In genomic region chr2:152345393-152345792, GRCm38 (mm10) we compare ENCODE assay signal across 19 mouse cellular contexts. TPM values are rescaled to one million over a fixed set of nuclear protein-coding genes. Genes with fewer than 3 reads are reported as not detected.
A peak's percentile ranks its signal among the peaks of the same experiment; 100 is the strongest.
DNase-seq lines count a peak whose midpoint lies in the region; ATAC-seq and TF ChIP-seq lines count a peak whose summit lies in the region.
"Had no signal": no experiment of that assay in that cellular context is flagged by ENCODE, and none has a peak within 500 bp of the region (broad histone marks: within the 10 kb centered on the region; RNA-seq: fewer than 3 reads in every experiment).

No protein-coding gene starts in this region.

- H3K79me2 ChIP-seq in heart, adult 2 months (replicated peaks; ENCODE audit: control insufficient read depth, insufficient read depth, low read length): no peaks in the 10 kb centered on the region
- H3K79me2 ChIP-seq in MEL (ENCODE audit: control insufficient read depth, insufficient read depth, low read length, poor library complexity): peaks cover 25% of the 10 kb centered on the region

- intact Hi-C loops in heart, adult 2 months (cut with DNase I): no loop called here

- no peak for TF ChIP-seq EP300 in heart, adult 2 months (IDR thresholded peaks at IDR 0.05; ENCODE audit: insufficient read depth, low read depth, low read length)
- TF ChIP-seq EP300 in MEL (IDR thresholded peaks at IDR 0.05; ENCODE audit: low read depth in 1 of 2, low read length in 2 of 2): no peak
- TF ChIP-seq EP300 in lung, postnatal 0 days (IDR thresholded peaks at IDR 0.05): no peak

- TF ChIP-seq CTCF in heart, adult 2 months (IDR thresholded peaks at IDR 0.05): no peak
- TF ChIP-seq CTCF in MEL (IDR thresholded peaks at IDR 0.05 in 2 of 3, conservative IDR thresholded peaks at IDR 0.05 in 1 of 3; ENCODE audit: control insufficient read depth in 1 of 3, insufficient read depth in 1 of 3, low read depth in 2 of 3, low read length in 3 of 3, poor library complexity in 1 of 3, severe bottlenecking in 1 of 3): no peak
- TF ChIP-seq CTCF in lung, postnatal 0 days (IDR thresholded peaks at IDR 0.05): no peak

- no peaks in the 10 kb centered on the region for H3K36me3 ChIP-seq in heart, embryonic 10.5 days
- H3K36me3 ChIP-seq in heart, adult 2 months (ENCODE audit: control insufficient read depth, insufficient read depth, low read length): no peaks in the 10 kb centered on the region
- H3K36me3 ChIP-seq in MEL (ENCODE audit: control insufficient read depth in 1 of 2, insufficient read depth in 2 of 2, low read length in 2 of 2): peaks cover 12 to 63% of the 10 kb centered on the region in 2 experiments; a peak in 3 of 4 replicates
- H3K36me3 ChIP-seq in lung, postnatal 0 days (ENCODE audit: insufficient read depth, low read length): no peaks in the 10 kb centered on the region
- H3K36me3 ChIP-seq: embryonic facial prominence, embryonic 12.5 days; forebrain, embryonic 15.5 days had no signal

- no peak for TF ChIP-seq RAD21 in MEL (IDR thresholded peaks at IDR 0.05; ENCODE audit: low read depth, low read length)

- no peak for ATAC-seq in lung, postnatal 0 days
- ATAC-seq: forebrain, embryonic 15.5 days; hindbrain, embryonic 16.5 days; inflammation-experienced regulatory T-cells, adult 6 months had no signal

- no peaks in the 10 kb centered on the region for H3K9me3 ChIP-seq in heart, embryonic 10.5 days
- H3K9me3 ChIP-seq in MEL (replicated peaks; ENCODE audit: insufficient read depth, low read length): no peaks in the 10 kb centered on the region
- no peaks in the 10 kb centered on the region for H3K9me3 ChIP-seq in lung, postnatal 0 days (ENCODE audit: low read length)
- H3K9me3 ChIP-seq: embryonic facial prominence, embryonic 12.5 days; forebrain, embryonic 15.5 days had no signal

- DNase-seq in heart, embryonic 10.5 days (ENCODE audit: low spot score): no peak
- no peak for DNase-seq in heart, adult 2 months
- peak; percentile 52 for DNase-seq in testis, postnatal 10 days (ENCODE audit: low spot score)
- DNase-seq in testis, postnatal 14 days (ENCODE audit: low spot score): no peak
- DNase-seq in MEL (ENCODE audit: low read depth, low spot score): no peak
- no peak for DNase-seq in lung, postnatal 0 days (ENCODE audit: low spot score)
- no peak for DNase-seq in natural killer cell, adult 2 months (ENCODE audit: low spot score in 2 of 2)
- DNase-seq: adrenal gland, postnatal 36 days; cerebellum, adult 2 months; cerebellum, postnatal 14 days; gastrocnemius, postnatal 36 days; heart, adult 11 months; heart, postnatal 36 days; kidney, adult 18-20 months had no signal

- no peak for TF ChIP-seq POLR2A in heart, adult 2 months (IDR thresholded peaks at IDR 0.05; ENCODE audit: insufficient read depth, low read depth, low read length)
- no peak for TF ChIP-seq POLR2A in MEL (IDR thresholded peaks at IDR 0.05; ENCODE audit: control insufficient read depth in 1 of 2, insufficient read depth in 1 of 2, low read depth in 1 of 2, low read length in 2 of 2, poor library complexity in 1 of 2)

- peaks cover 15% of the 10 kb centered on the region for H3K27me3 ChIP-seq in heart, embryonic 10.5 days (ENCODE audit: insufficient read depth, poor library complexity, severe bottlenecking)
- no peaks in the 10 kb centered on the region for H3K27me3 ChIP-seq in heart, adult 2 months (ENCODE audit: control insufficient read depth, insufficient read depth, low read length)
- H3K27me3 ChIP-seq in MEL (ENCODE audit: control insufficient read depth in 1 of 2, insufficient read depth in 2 of 2, low read length in 2 of 2): no peaks in the 10 kb centered on the region
- no peaks in the 10 kb centered on the region for H3K27me3 ChIP-seq in lung, postnatal 0 days (replicated peaks; ENCODE audit: insufficient read depth, low read length)
- H3K27me3 ChIP-seq: CH12.LX had no signal

- H3K4me2 ChIP-seq in lung, postnatal 0 days (replicated peaks; ENCODE audit: low read depth, low read length): no peak overlapping the region
- H3K4me2 ChIP-seq: forebrain, embryonic 15.5 days had no signal

- H3K4me3 ChIP-seq in heart, embryonic 10.5 days: no peak overlapping the region
- H3K4me3 ChIP-seq in heart, adult 2 months: no peak overlapping the region
- no peak overlapping the region for H3K4me3 ChIP-seq in MEL (ENCODE audit: control insufficient read depth in 1 of 2, insufficient read depth in 1 of 2, low read depth in 2 of 2, low read length in 2 of 2)
- H3K4me3 ChIP-seq in lung, postnatal 0 days (ENCODE audit: low read depth, low read length): no peak overlapping the region
- H3K4me3 ChIP-seq: embryonic facial prominence, embryonic 12.5 days; forebrain, embryonic 15.5 days had no signal

- 61% methylated on average over 6 of the region's 6 CpGs for WGBS in heart, embryonic 10.5 days
- WGBS in heart, adult 2 months: 96% methylated on average over 6 of the region's 6 CpGs
- WGBS in lung, postnatal 0 days: 70% methylated on average over 6 of the region's 6 CpGs

- H3K4me1 ChIP-seq in heart, embryonic 10.5 days: peaks cover 32% of the 10 kb centered on the region
- peaks cover 4% of the 10 kb centered on the region for H3K4me1 ChIP-seq in heart, adult 2 months (ENCODE audit: control insufficient read depth, insufficient read depth, low read length)
- H3K4me1 ChIP-seq in MEL (ENCODE audit: control insufficient read depth in 1 of 2, insufficient read depth in 2 of 2, low read length in 2 of 2): peaks cover 28 to 60% of the 10 kb centered on the region in 2 experiments
- 0 out of 2 replicates have a peak, but pooled peaks cover 5% of the 10 kb centered on the region for H3K4me1 ChIP-seq in lung, postnatal 0 days (ENCODE audit: insufficient read depth, low read depth, low read length)

- 0 out of 2 replicates have a peak overlapping the region, but pooled peaks have one; percentile 30 for H3K27ac ChIP-seq in heart, embryonic 10.5 days
- H3K27ac ChIP-seq in heart, adult 2 months: no peak overlapping the region
- H3K27ac ChIP-seq in MEL (ENCODE audit: control insufficient read depth, low read depth, low read length): peak overlapping the region; percentile 92; the same call in 1 of the 2 replicates
- no peak overlapping the region for H3K27ac ChIP-seq in lung, postnatal 0 days (ENCODE audit: low read length)
- H3K27ac ChIP-seq: embryonic facial prominence, embryonic 12.5 days; forebrain, embryonic 15.5 days had no signal

- H3K9ac ChIP-seq in heart, adult 2 months (ENCODE audit: low read depth, low read length): no peak overlapping the region
- peak overlapping the region; percentile 84; the same call in 1 of the 2 replicates for H3K9ac ChIP-seq in MEL (ENCODE audit: control insufficient read depth, low read depth, low read length, poor library complexity, severe bottlenecking)
- H3K9ac ChIP-seq in lung, postnatal 0 days (replicated peaks; ENCODE audit: low read depth): no peak overlapping the region
- H3K9ac ChIP-seq: embryonic facial prominence, embryonic 12.5 days; forebrain, embryonic 15.5 days had no signal

TF ChIP-seq in MEL, 35 proteins besides CTCF, POLR2A, EP300 and RAD21 (continues in another document):
- TF ChIP-seq E2F4 (IDR thresholded peaks at IDR 0.05; ENCODE audit: borderline replicate concordance, low read depth, low read length) (no peak), NELFE (IDR thresholded peaks at IDR 0.05; ENCODE audit: low read depth, low read length) (no peak), MAFK (IDR thresholded peaks at IDR 0.05; ENCODE audit: borderline replicate concordance, low read depth, low read length) (no peak), TAL1 (IDR thresholded peaks at IDR 0.05; ENCODE audit: low read length) (no peak)

RNA-seq across cellular contexts. Expression of gene Trib3, which starts 1.6 kb away (rescaled TPM):
- polyA plus RNA-seq in heart, embryonic 10.5 days (2016; fragmentation: Nextera tagmentation; extraction: Ambion mirVana): 5.1 and 5.3 TPM in 2 replicates
- total RNA-seq in heart, adult 2 months (2021): 1 to 10 TPM; 2.4 to 3.6 TPM
- 2.3 and 3.3 TPM in 2 replicates for polyA plus RNA-seq in heart, adult 2 months (2012; rRNA removed)
- 6.1 and 62.9 TPM in 2 replicates for total RNA-seq in MEL (2012; rRNA removed)
- polyA plus RNA-seq in MEL (2012; ENCODE audit: insufficient read depth in 1 of 2, insufficient read length in 2 of 2, low read depth in 1 of 2, low replicate concordance in 2 of 2, missing spikeins in 1 of 2): 10 to 100 TPM in 1 of 2 experiments, not detected in 1; 34.9 TPM
- polyA plus RNA-seq in lung, postnatal 0 days (2015; fragmentation: Nextera tagmentation; extraction: Ambion mirVana): 5.7 and 6.7 TPM in 2 replicates

RNA-seq across cellular contexts. Expression of gene Rbck1, which starts 12.9 kb away (rescaled TPM):
- 88.0 and 89.3 TPM in 2 replicates for polyA plus RNA-seq in heart, embryonic 10.5 days (2016; fragmentation: Nextera tagmentation; extraction: Ambion mirVana)
- 10 to 100 TPM; 44.3 to 45.2 TPM for total RNA-seq in heart, adult 2 months (2021)
- polyA plus RNA-seq in heart, adult 2 months (2012; rRNA removed): 107 and 128 TPM in 2 replicates
- 84.9 and 90.9 TPM in 2 replicates for total RNA-seq in MEL (2012; rRNA removed)
- 100 to 1,000 TPM in 1 of 2 experiments, 10 to 100 TPM in 1; 92.1 to 162 TPM for polyA plus RNA-seq in MEL (2012; ENCODE audit: insufficient read depth in 1 of 2, insufficient read length in 2 of 2, low read depth in 1 of 2, low replicate concordance in 2 of 2, missing spikeins in 1 of 2)
- polyA plus RNA-seq in lung, postnatal 0 days (2015; fragmentation: Nextera tagmentation; extraction: Ambion mirVana): 67.9 and 74.4 TPM in 2 replicates

RNA-seq across cellular contexts. Expression of gene Nrsn2, which starts 31.0 kb away (rescaled TPM):
- polyA plus RNA-seq in heart, embryonic 10.5 days (2016; fragmentation: Nextera tagmentation; extraction: Ambion mirVana): 3.1 and 3.3 TPM in 2 replicates
- total RNA-seq in heart, adult 2 months (2021): not detected
- 0.31 TPM in 1 of 2 replicates, not detected in the other for polyA plus RNA-seq in heart, adult 2 months (2012; rRNA removed)
- total RNA-seq in MEL (2012; rRNA removed): not detected in 2 replicates
- not detected for polyA plus RNA-seq in MEL (2012; ENCODE audit: insufficient read depth in 1 of 2, insufficient read length in 2 of 2, low read depth in 1 of 2, low replicate concordance in 2 of 2, missing spikeins in 1 of 2)
- polyA plus RNA-seq in lung, postnatal 0 days (2015; fragmentation: Nextera tagmentation; extraction: Ambion mirVana): not detected in 2 replicates
- total RNA-seq: CH12.LX; gastrocnemius, postnatal 36 days; heart, postnatal 36 days had no signal
- polyA plus RNA-seq: inflammation-experienced regulatory T-cells, adult 6 months had no signal

RNA-seq across cellular contexts. Expression of gene Tbc1d20, which starts 51.8 kb away (rescaled TPM):
- 29.6 and 34.6 TPM in 2 replicates for polyA plus RNA-seq in heart, embryonic 10.5 days (2016; fragmentation: Nextera tagmentation; extraction: Ambion mirVana)
- total RNA-seq in heart, adult 2 months (2021): 10 to 100 TPM; 39.0 to 46.5 TPM
- polyA plus RNA-seq in heart, adult 2 months (2012; rRNA removed): 43.1 and 60.1 TPM in 2 replicates
- 19.2 and 19.6 TPM in 2 replicates for total RNA-seq in MEL (2012; rRNA removed)
- polyA plus RNA-seq in MEL (2012; ENCODE audit: insufficient read depth in 1 of 2, insufficient read length in 2 of 2, low read depth in 1 of 2, low replicate concordance in 2 of 2, missing spikeins in 1 of 2): 10 to 100 TPM in 1 of 2 experiments, not detected in 1; 31.4 TPM
- polyA plus RNA-seq in lung, postnatal 0 days (2015; fragmentation: Nextera tagmentation; extraction: Ambion mirVana): 37.5 and 38.8 TPM in 2 replicates

RNA-seq across cellular contexts. Expression of gene Sox12, which starts 52.5 kb away (rescaled TPM):
- 6.7 and 10.5 TPM in 2 replicates for polyA plus RNA-seq in heart, embryonic 10.5 days (2016; fragmentation: Nextera tagmentation; extraction: Ambion mirVana)
- total RNA-seq in heart, adult 2 months (2021): 1 to 10 TPM; 6.9 to 8.3 TPM
- 7.6 and 8.8 TPM in 2 replicates for polyA plus RNA-seq in heart, adult 2 months (2012; rRNA removed)
- total RNA-seq in MEL (2012; rRNA removed): 1.5 and 2.0 TPM in 2 replicates
- 10 to 100 TPM in 1 of 2 experiments, not detected in 1; 24.7 TPM for polyA plus RNA-seq in MEL (2012; ENCODE audit: insufficient read depth in 1 of 2, insufficient read length in 2 of 2, low read depth in 1 of 2, low replicate concordance in 2 of 2, missing spikeins in 1 of 2)
- polyA plus RNA-seq in lung, postnatal 0 days (2015; fragmentation: Nextera tagmentation; extraction: Ambion mirVana): 3.5 and 3.9 TPM in 2 replicates
- total RNA-seq: CH12.LX had no signal

Comparison
In these comparisons a context has a peak if more than half of its experiments do, and no peak if none do; other contexts are left out.
1. H3K27ac ChIP-seq: peak in heart, embryonic 10.5 days (single experiment) and MEL (single experiment); none in heart, adult 2 months (single experiment) and lung, postnatal 0 days (single experiment).